Mouse (Mus musculus): Measurements from ENCODE around the gene Prss41. TPM values are rescaled to one million over a fixed set of nuclear protein-coding genes. Genes with fewer than 3 reads are reported as not detected.

Prss41 gene
- total and polyA plus RNA-seq, 3 experiments, result 0.29 TPM; not detected in 2

DNA sequence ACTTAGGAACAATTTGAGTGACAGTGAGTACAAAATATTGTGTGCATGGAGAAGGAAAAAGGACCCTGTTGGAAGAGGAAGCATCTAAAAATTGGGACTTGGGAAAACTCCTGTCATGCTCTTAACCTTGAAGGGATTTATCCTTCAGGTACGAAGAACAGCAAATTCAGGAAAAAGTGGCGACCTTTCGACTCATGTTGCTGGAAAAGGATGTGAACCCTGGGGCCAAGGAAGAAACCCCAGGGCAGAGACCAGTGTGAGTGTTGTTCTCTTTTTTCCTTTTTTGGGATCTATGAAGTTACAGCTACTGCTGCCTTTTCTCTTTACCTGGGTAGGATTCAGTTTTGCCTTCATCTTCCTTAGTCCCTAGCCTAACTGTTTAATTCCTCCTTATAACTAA lies 36.1 kb downstream of the Prss41 start:
- DNase-seq, result no peak
- intact Hi-C loops (cut with DNase I), result loop anchor here (2.0 kb wide), 2 partner anchors 37 to 59 kb away; partner anchors contain the start of gene Flywch1

GRCm38 (mm10) chr17:23806867-23807266 lies 37.1 kb downstream of the Prss41 start:
- Histone ChIP-seq H3K36me3 (ENCODE audit: control insufficient read depth, insufficient read depth, low read length) (peaks cover 50% of the 10 kb centered on the region), H3K4me1 (ENCODE audit: control insufficient read depth, insufficient read depth, low read length) (peaks cover 9% of the 10 kb centered on the region), H3K4me3 (0 out of 2 replicates have a peak overlapping the region, but pooled peaks have one; percentile 5), H3K9ac (ENCODE audit: low read depth, low read length) (peak overlapping the region; percentile 51), H3K79me2 (replicated peaks; ENCODE audit: control insufficient read depth, insufficient read depth, low read length) (peaks cover 3% of the 10 kb centered on the region; the same call in 1 of the 2 replicates), H3K27ac (no peak overlapping the region), H3K27me3 (ENCODE audit: control insufficient read depth, insufficient read depth, low read length) (no peaks in the 10 kb centered on the region)
- peak; percentile 73 for TF ChIP-seq CTCF (IDR thresholded peaks at IDR 0.05)
- no peak for TF ChIP-seq POLR2A (IDR thresholded peaks at IDR 0.05; ENCODE audit: insufficient read depth, low read depth, low read length)
- intact Hi-C loops (cut with DNase I), result loop anchor here (2.0 kb wide), 2 partner anchors 36 to 58 kb away; partner anchors contain the start of gene Flywch1
- peak; percentile 53 to 67 for DNase-seq
- WGBS, result 22% methylated on average over 25 of the region's 25 CpGs

More for the DNA sequence above, 36.1 kb downstream of the Prss41 start:
- WGBS, result 77% methylated on average over 3 of the region's 3 CpGs
- Histone ChIP-seq H3K36me3 (ENCODE audit: control insufficient read depth, insufficient read depth, low read length) (peaks cover 53% of the 10 kb centered on the region), H3K4me3 (no peak overlapping the region), H3K4me1 (ENCODE audit: control insufficient read depth, insufficient read depth, low read length) (peaks cover 8% of the 10 kb centered on the region), H3K27me3 (ENCODE audit: control insufficient read depth, insufficient read depth, low read length) (no peaks in the 10 kb centered on the region), H3K27ac (no peak overlapping the region), H3K9ac (ENCODE audit: low read depth, low read length) (no peak overlapping the region), H3K79me2 (replicated peaks; ENCODE audit: control insufficient read depth, insufficient read depth, low read length) (peaks cover 3% of the 10 kb centered on the region; the same call in 1 of the 2 replicates)
- TF ChIP-seq CTCF (IDR thresholded peaks at IDR 0.05) (no peak), POLR2A (IDR thresholded peaks at IDR 0.05; ENCODE audit: insufficient read depth, low read depth, low read length) (no peak)

DNA sequence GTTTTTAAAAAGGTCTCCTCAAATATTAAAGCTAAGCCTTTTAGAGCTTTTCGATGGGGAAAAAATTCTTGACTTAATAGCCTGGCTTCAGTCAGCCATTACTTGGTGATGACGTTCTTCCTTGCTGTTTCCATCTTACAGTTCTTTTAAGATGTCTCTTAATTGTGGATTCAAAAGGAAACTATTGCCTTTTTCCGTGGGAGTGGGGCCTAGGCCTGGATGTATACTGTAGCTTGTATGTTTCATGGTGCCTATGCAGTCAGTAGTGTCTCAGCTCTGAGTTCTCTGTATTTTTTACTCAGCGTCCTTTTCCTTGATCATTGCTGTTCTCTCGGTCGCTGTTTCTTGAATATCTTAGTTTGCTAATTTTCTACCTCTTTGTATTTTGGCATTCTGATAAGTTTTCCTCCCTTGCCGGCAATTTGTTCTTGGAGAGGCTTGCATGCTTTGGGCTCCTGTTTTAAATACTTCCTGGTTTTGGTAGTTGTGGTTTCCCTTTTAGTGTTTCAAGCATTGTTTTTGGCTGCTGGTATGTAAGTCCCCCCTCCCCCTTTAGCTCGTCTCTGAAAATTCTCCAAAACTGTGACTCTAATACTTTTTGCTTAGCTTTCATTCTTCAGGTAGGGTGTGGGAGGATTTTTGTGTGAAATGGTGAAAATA lies 39.4 kb downstream of the Prss41 start:
- peaks cover 35% of the 10 kb centered on the region for H3K36me3 ChIP-seq (ENCODE audit: control insufficient read depth, insufficient read depth, low read length)
- no peak for DNase-seq
- peak overlapping the region; percentile 34 for H3K9ac ChIP-seq (ENCODE audit: low read depth, low read length)
- peaks cover 9% of the 10 kb centered on the region for H3K4me1 ChIP-seq (ENCODE audit: control insufficient read depth, insufficient read depth, low read length)
- intact Hi-C loops (cut with DNase I), result no loop called here
- TF ChIP-seq POLR2A (IDR thresholded peaks at IDR 0.05; ENCODE audit: insufficient read depth, low read depth, low read length) (no peak), EP300 (IDR thresholded peaks at IDR 0.05; ENCODE audit: insufficient read depth, low read depth, low read length) (no peak), CTCF (IDR thresholded peaks at IDR 0.05) (no peak)
- H3K27me3 ChIP-seq (ENCODE audit: control insufficient read depth, insufficient read depth, low read length), result no peaks in the 10 kb centered on the region
- peaks cover 3% of the 10 kb centered on the region; the same call in 1 of the 2 replicates for H3K79me2 ChIP-seq (replicated peaks; ENCODE audit: control insufficient read depth, insufficient read depth, low read length)
- WGBS, result under 1% methylated on average over 8 of the region's 8 CpGs
- peak overlapping the region; percentile 86 for H3K4me3 ChIP-seq
- peak overlapping the region; percentile 90; the same call in 1 of the 2 replicates for H3K27ac ChIP-seq

DNA sequence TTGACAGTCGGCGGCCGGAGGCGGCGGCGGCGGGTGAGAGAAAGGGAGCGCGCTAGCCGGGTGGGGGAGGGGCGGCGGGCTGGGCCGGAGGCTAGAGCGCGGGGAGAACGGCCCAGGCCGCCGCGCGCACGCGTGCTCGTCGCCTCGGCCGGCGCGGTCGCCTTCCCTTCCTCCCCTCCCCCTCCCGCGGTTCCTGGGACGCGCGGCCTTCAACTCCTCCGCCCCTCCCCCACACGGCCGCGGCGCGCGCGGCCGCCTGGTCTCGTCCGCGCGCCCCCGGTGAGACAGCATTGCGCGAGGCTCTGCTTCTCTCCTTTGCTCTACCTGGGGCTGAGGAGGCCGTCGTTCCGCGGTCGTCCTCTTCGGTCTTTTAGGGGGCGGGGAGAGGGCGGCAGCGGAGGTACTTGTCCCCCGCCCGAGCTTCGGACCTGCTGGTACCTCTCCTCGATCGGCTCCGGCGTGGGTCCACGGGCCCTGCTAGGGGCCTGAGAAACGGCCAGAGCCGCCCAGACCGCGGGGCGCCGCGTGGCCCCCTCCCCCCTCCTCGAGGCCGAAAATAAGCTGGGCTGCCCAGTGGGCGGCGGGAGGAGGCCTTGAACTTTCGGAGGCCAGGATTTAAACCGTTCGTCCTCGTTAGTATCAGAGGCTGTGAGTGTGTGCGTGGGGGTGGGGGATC lies 40.5 kb downstream of the Prss41 start:
- intact Hi-C loops (cut with DNase I), result no loop called here
- whole genome bisulfite sequencing, result under 1% methylated on average over 68 of the region's 83 CpGs

GRCm38 (mm10) chr17:23802746-23803365 lies 41.1 kb downstream of the Prss41 start:
- TF ChIP-seq CTCF (IDR thresholded peaks at IDR 0.05), result no peak
- TF ChIP-seq POLR2A (IDR thresholded peaks at IDR 0.05; ENCODE audit: insufficient read depth, low read depth, low read length), result peak; percentile 90
- TF ChIP-seq EP300 (IDR thresholded peaks at IDR 0.05; ENCODE audit: insufficient read depth, low read depth, low read length), result peak; percentile 84
- DNase-seq, result peak; percentile 95 to 99
- peaks cover 9% of the 10 kb centered on the region for H3K4me1 ChIP-seq (ENCODE audit: control insufficient read depth, insufficient read depth, low read length)
- peaks cover 21% of the 10 kb centered on the region for H3K36me3 ChIP-seq (ENCODE audit: control insufficient read depth, insufficient read depth, low read length)
- intact Hi-C loops (cut with DNase I), result loop anchor here (1.0 kb wide), 1 partner anchor 26 kb away; the partner anchor contains the start of gene Elob
- H3K79me2 ChIP-seq (replicated peaks; ENCODE audit: control insufficient read depth, insufficient read depth, low read length), result peaks cover 3% of the 10 kb centered on the region; the same call in 1 of the 2 replicates
- peak overlapping the region; percentile 90 for H3K27ac ChIP-seq
- WGBS, result under 1% methylated on average over 60 of the region's 60 CpGs
- no peaks in the 10 kb centered on the region for H3K27me3 ChIP-seq (ENCODE audit: control insufficient read depth, insufficient read depth, low read length)
- H3K9ac ChIP-seq (ENCODE audit: low read depth, low read length), result peak overlapping the region; percentile 88
- H3K4me3 ChIP-seq, result peak overlapping the region; percentile 86

More for the DNA sequence above, 40.5 kb downstream of the Prss41 start:
- Histone ChIP-seq H3K79me2 (replicated peaks; ENCODE audit: control insufficient read depth, insufficient read depth, low read length) (peaks cover 3% of the 10 kb centered on the region; the same call in 1 of the 2 replicates), H3K27me3 (ENCODE audit: control insufficient read depth, insufficient read depth, low read length) (no peaks in the 10 kb centered on the region), H3K4me1 (ENCODE audit: control insufficient read depth, insufficient read depth, low read length) (peaks cover 9% of the 10 kb centered on the region), H3K9ac (ENCODE audit: low read depth, low read length) (peak overlapping the region; percentile 88), H3K4me3 (peak overlapping the region; percentile 86), H3K27ac (peak overlapping the region; percentile 90), H3K36me3 (ENCODE audit: control insufficient read depth, insufficient read depth, low read length) (peaks cover 25% of the 10 kb centered on the region)
- TF ChIP-seq EP300 (IDR thresholded peaks at IDR 0.05; ENCODE audit: insufficient read depth, low read depth, low read length) (no peak), CTCF (IDR thresholded peaks at IDR 0.05) (no peak), POLR2A (IDR thresholded peaks at IDR 0.05; ENCODE audit: insufficient read depth, low read depth, low read length) (no peak)
- DNase-seq, result peak in 1 of 2 experiments; percentile 54
